Mouse (Mus musculus) bone marrow macrophage, adult 2 months (primary cell): ENCODE measurements around the gene Cntnap5c. TPM values are rescaled to one million over a fixed set of nuclear protein-coding genes. Genes with fewer than 3 reads are reported as not detected.

ENCODE experiments used
- H3K27ac ChIP-seq: 2 replicates; pipeline ENCODE4 v1.5.1; 2012; ENCODE audit warnings: low read depth, low read length; ENCODE audit not compliant: insufficient read depth
- H3K4me1 ChIP-seq: 2 replicates; pipeline ENCODE4 v1.6.1; 2012; ENCODE audit warnings: low read length; ENCODE audit not compliant: control insufficient read depth, insufficient read depth
- H3K4me3 ChIP-seq: 2 replicates; pipeline ENCODE4 v1.5.1; 2012; ENCODE audit warnings: mild to moderate bottlenecking, low read length, moderate library complexity; ENCODE audit not compliant: insufficient read depth
- CTCF ChIP-seq: IDR thresholded peaks from 2 replicates; pipeline ENCODE4 v1.5.1; 2012; ENCODE audit warnings: low read depth, mild to moderate bottlenecking, low read length, moderate library complexity
- POLR2A ChIP-seq: IDR thresholded peaks from 2 replicates; pipeline ENCODE4 v1.6.1; 2012; ENCODE audit warnings: mild to moderate bottlenecking, low read depth, low read length, borderline replicate concordance
- polyA plus RNA-seq: library from polyadenylated mRNA; stranded (reverse); fragments of >200 nt; gene quantifications from 2 replicates; pipeline ENCODE4 v1.2.4, GENCODE M21; 2012; ENCODE audit not compliant: missing spikeins, insufficient read depth, insufficient read length

Gene Cntnap5c
- not detected in 2 replicates for polyA plus RNA-seq

DNA sequence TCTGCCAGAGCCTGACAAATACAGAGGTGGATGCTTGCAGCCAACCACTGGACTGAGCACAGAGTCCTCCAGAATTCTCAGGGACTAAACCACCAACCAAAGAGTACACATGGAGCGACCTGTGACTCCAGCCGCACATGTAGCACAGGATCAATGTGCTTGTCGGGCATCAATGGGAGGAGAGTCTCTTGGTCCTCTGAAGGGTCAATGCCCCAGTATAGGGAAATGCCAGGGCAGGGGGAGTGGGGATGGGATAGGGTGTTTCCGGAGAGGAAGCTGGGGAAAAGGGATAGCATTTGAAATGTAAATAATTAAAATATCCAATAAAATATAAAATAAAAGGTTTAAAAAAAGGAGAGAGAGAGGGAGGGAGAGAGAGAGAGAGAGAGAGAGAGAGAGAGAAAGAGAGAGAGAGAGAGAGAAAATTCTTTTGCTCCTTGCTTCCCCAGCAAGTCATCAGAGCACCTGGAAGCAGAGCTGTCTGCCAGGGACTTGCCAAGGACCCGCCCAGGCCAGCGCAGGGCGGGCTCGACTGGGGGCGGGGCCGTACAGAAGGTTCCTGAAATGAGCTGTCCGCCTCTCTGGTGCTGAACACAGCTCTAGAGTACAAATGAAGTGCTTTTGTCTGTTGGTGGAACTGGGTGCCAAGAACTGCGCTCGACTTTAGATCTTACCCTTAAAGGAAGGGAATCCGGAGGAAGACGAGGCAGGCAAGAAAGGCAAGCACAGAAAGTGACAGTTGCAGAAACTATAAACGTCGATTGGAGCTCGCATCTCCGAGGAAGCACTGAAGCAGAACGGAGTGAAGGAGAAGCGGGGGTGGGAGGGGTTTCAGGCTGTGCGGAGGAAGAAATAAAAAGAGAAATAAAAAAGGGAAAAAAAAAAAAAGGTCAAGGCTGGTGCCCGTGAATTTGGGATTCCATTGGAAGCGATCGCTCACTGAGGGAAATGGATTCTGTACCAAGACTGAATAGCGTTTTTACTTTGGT lies at the start of gene Cntnap5c:
Gene Cntnap5c (plus strand): TSS at position 949 of the 989 bp plus-strand sequence.
- no peak within 1 kb of the TSS for H3K4me3 ChIP-seq
- H3K27ac ChIP-seq = no peak within 1 kb of the TSS
- H3K4me1 ChIP-seq = no peaks in the 10 kb centered on the region
- no peak for TF ChIP-seq POLR2A
- no peak for TF ChIP-seq CTCF

DNA sequence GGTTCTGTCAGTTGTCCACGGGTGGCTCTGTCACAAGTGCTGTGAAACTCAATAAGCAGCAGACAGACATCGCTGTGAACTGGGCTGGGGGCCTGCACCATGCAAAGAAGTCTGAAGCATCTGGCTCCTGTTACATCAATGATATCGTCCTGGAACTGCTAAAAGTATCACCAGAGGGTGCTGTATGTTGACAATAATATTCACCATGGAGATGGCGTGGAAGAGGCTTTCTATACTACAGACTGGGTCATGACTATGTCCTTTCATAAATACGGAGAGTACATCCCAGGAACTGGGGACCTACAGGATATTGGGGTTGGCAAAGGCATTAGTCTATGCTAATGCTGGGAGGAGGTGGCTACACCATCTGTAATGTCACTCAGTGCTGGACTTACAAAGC lies 27.3 kb upstream of the Cntnap5c start, which contains the start of gene Gm21834:
Gene Gm21834 (minus strand): TSS at position 101 of the 400 bp plus-strand sequence.
- no peak for TF ChIP-seq CTCF
- no peak for TF ChIP-seq POLR2A
- no peak within 1 kb of the TSS for H3K27ac ChIP-seq
- H3K4me3 ChIP-seq = no peak within 1 kb of the TSS

GRCm38 (mm10) chr17:57758033-57758432 lies 11.3 kb upstream of the Cntnap5c start:
- TF ChIP-seq CTCF (no peak), POLR2A (no peak)
- no peak overlapping the region for H3K27ac ChIP-seq

More for the DNA sequence above, 27.3 kb upstream of the Cntnap5c start, which contains the start of gene Gm21834:
- H3K4me1 ChIP-seq = no peaks in the 10 kb centered on the region

GRCm38 (mm10) chr17:57767306-57767705 lies 2.1 kb upstream of the Cntnap5c start:
- Histone ChIP-seq H3K27ac (no peak overlapping the region), H3K4me3 (no peak overlapping the region), H3K4me1 (no peaks in the 10 kb centered on the region)
- TF ChIP-seq POLR2A (no peak), CTCF (no peak)

More at GRCm38 (mm10) chr17:57758033-57758432, 11.3 kb upstream of the Cntnap5c start:
- no peaks in the 10 kb centered on the region for H3K4me1 ChIP-seq
- H3K4me3 ChIP-seq = no peak overlapping the region

GRCm38 (mm10) chr17:57770904-57771303 lies 1.5 kb downstream of the Cntnap5c start:
- Histone ChIP-seq H3K4me1 (no peaks in the 10 kb centered on the region), H3K27ac (no peak overlapping the region), H3K4me3 (no peak overlapping the region)
- TF ChIP-seq CTCF = no peak
- no peak for TF ChIP-seq POLR2A

GRCm38 (mm10) chr17:57788161-57788799 lies 18.9 kb downstream of the Cntnap5c start:
- no peak for TF ChIP-seq POLR2A
- TF ChIP-seq CTCF = no peak
- Histone ChIP-seq H3K4me3 (no peak overlapping the region), H3K4me1 (no peaks in the 10 kb centered on the region), H3K27ac (no peak overlapping the region)

GRCm38 (mm10) chr17:57795408-57795807 lies 26.0 kb downstream of the Cntnap5c start:
- Histone ChIP-seq H3K27ac (no peak overlapping the region), H3K4me3 (no peak overlapping the region), H3K4me1 (no peaks in the 10 kb centered on the region)
- TF ChIP-seq CTCF (no peak), POLR2A (no peak)

DNA sequence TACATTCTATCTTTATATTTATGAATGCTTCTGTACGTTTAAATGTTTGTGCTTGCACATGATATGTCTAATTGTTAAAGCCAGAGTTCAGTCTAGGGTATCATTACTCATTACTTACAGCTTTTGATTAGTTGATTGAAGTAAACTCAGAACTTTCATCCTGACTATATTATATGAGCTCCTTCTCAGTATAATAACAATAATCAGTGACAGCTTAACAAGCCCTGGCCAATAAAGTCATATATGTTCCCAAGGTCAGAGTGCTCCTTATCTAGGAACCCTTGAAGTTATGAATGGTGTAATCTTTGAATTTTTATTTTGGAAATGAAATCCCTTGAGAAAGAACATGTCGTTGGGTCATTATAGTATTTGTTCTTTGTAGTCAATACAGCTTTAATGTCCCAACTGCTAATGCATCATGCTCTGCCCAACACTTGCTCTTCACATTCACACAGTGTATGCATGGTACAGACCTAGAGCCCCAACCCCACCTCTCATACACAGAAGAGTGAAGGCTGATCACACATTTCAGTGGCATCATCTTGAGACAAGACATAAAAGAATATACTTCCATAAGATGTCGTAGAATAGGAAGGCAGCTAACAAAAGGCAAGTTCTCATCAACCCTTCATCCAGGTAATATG lies 27.4 kb downstream of the Cntnap5c start:
- Histone ChIP-seq H3K27ac (no peak overlapping the region), H3K4me3 (no peak overlapping the region), H3K4me1 (no peaks in the 10 kb centered on the region)
- TF ChIP-seq POLR2A (no peak), CTCF (no peak)

DNA sequence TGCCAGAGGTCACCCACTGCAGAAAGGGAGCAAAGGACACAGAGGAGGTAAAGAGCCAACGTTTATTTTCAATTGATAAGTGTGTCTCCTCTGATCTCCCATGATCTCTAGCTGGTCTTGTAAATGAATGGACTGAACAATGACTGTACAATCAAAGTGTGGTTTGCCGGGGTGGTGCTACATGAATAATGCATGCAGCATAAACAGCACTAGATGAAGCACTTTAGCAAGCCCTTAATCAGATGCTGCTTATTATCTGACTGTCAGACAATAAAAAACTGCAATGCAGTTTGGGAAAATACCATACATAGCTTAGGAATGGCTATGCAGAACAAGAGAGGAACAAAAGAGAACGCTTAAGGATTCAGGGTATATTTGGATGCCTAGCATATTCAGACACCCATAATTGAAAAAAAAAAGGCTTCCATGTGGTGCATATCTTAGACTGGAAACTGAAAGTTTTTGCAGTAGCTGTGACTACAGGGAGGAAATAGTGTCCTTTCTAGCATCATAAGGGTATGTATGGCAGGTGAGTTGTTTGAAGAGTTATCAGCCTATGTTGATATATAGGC lies 30.1 kb downstream of the Cntnap5c start:
- H3K4me3 ChIP-seq = no peak overlapping the region
- H3K4me1 ChIP-seq = no peaks in the 10 kb centered on the region
- no peak overlapping the region for H3K27ac ChIP-seq
- no peak for TF ChIP-seq CTCF
- TF ChIP-seq POLR2A = no peak
